Mouse (Mus musculus) hindbrain, embryonic 11.5 days (tissue): ENCODE results near the gene Kctd17. TPM values are rescaled to one million over a fixed set of nuclear protein-coding genes. Genes with fewer than 3 reads are reported as not detected.

Experiments used
- ATAC-seq: fragments of 200-750 bp; cut with Nextera tagmentation; 2 replicates; pipeline ENCODE4 v1.8.0; 2017; ENCODE audit warnings: mild to moderate bottlenecking, moderate TSS enrichment, moderate library complexity; ENCODE audit not compliant: low FRiP score
- DNase-seq: peaks from one replicate; pipeline ENCODE4 v3.0.0-alpha.2; 2015; ENCODE audit warnings: low spot score
- H3K27ac ChIP-seq: fragments of 300-500 bp; sonication (generic); 2 replicates; pipeline ENCODE4 v1.5.1; 2014; ENCODE audit warnings: mild to moderate bottlenecking, low read depth, low read length
- H3K27me3 ChIP-seq: fragments of 300-500 bp; sonication (generic); 2 replicates; pipeline ENCODE4 v1.6.1; 2014; ENCODE audit warnings: mild to moderate bottlenecking, low read length, moderate library complexity, mixed read lengths; ENCODE audit not compliant: control insufficient read depth, insufficient read depth
- H3K36me3 ChIP-seq: fragments of 300-500 bp; sonication (generic); 2 replicates; pipeline ENCODE4 v1.6.1; 2014; ENCODE audit warnings: mild to moderate bottlenecking, low read length, moderate library complexity, mixed read lengths; ENCODE audit not compliant: control insufficient read depth, insufficient read depth
- H3K4me1 ChIP-seq: fragments of 300-500 bp; sonication (generic); replicated peaks from 2 replicates; pipeline ENCODE4 v1.6.1; 2014; ENCODE audit warnings: low read length, mixed read lengths; ENCODE audit not compliant: control insufficient read depth, insufficient read depth
- H3K4me2 ChIP-seq: fragments of 300-500 bp; sonication (generic); replicated peaks from 2 replicates; pipeline ENCODE4 v1.6.1; 2014; ENCODE audit warnings: mild to moderate bottlenecking, low read depth, low read length
- H3K4me3 ChIP-seq: fragments of 300-500 bp; sonication (generic); 2 replicates; pipeline ENCODE4 v1.5.1; 2014; ENCODE audit warnings: low read depth, low read length
- H3K9ac ChIP-seq: fragments of 300-500 bp; sonication (generic); 2 replicates; pipeline ENCODE4 v1.6.1; 2014; ENCODE audit warnings: low read depth, low read length
- H3K9me3 ChIP-seq: fragments of 300-500 bp; sonication (generic); 2 replicates; pipeline ENCODE4 v1.6.1; 2016; ENCODE audit warnings: low read length; ENCODE audit not compliant: control insufficient read depth
- WGBS: fragments of 180-500 bp; shearing (Covaris S2); extraction: QIAGEN DNeasy Blood & Tissue Kit; methylation state at CpG from one replicate; pipeline ENCODE4 v1.1.7; 2014; 5-methylcytosine and 5-hydroxymethylcytosine counted together
- polyA plus RNA-seq: library from polyadenylated mRNA; unstranded; fragments of >200 nt; fragmentation: Nextera tagmentation; extraction: Ambion mirVana; gene quantifications from 2 replicates; pipeline ENCODE4 v1.2.1, GENCODE M21; 2014

Kctd17 gene
- polyA plus RNA-seq, 1 experiment from 2014 or later, result 65.8 TPM

DNA sequence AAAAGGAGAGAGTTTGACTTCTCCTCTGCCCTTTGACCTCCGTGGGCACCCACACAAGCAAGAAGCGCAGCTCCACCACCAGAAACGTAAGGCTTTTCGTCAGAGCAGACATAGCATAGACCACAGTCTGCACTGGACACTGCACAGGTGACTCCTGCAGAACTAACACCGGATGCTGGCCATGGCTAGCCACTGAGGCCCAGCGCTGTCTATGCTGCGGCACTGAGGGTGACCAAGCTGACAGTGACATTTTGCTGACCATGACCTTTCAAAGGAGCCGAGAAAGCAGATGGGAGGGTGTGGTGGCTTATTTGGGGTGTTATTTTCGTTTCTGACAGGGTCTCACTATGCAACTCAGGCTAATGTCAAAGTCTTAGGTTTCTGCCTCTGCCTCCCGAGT is 28.8 kb downstream of the Kctd17 start:
- no peaks in the 10 kb centered on the region for H3K36me3 ChIP-seq
- no peak for DNase-seq
- no peaks in the 10 kb centered on the region for H3K9me3 ChIP-seq
- ATAC-seq, result no peak
- 75% methylated on average over 10 of the region's 10 CpGs for WGBS
- H3K9ac ChIP-seq, result no peak overlapping the region
- no peaks in the 10 kb centered on the region for H3K4me1 ChIP-seq
- no peak overlapping the region for H3K4me3 ChIP-seq
- no peak overlapping the region for H3K4me2 ChIP-seq
- H3K27ac ChIP-seq, result no peak overlapping the region
- H3K27me3 ChIP-seq, result no peaks in the 10 kb centered on the region

DNA sequence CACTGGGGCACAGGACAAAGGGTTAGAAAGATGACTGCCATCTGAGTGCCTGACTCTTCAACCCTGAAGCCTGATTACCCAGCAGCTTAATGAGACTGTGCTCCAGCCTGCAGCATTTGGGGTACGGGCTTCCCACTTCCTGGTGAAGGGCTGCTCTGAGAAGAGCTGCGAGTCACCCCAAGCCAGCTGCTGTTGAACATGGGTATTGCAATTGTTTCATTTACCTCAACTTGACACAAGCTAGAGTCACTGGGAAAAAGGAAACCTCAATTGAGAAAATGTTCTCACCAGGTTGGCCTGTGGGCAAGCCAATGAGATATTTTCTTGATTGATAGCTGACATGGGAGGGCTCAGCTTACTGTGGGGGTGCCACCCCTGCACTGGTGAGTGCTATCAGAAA is 34.6 kb downstream of the Kctd17 start:
- 83% methylated on average over 2 of the region's 2 CpGs for WGBS
- ATAC-seq (no peak), DNase-seq (no peak)
- no peak overlapping the region for H3K9ac ChIP-seq
- no peak overlapping the region for H3K4me2 ChIP-seq
- no peaks in the 10 kb centered on the region for H3K27me3 ChIP-seq
- H3K4me1 ChIP-seq, result no peaks in the 10 kb centered on the region
- no peak overlapping the region for H3K4me3 ChIP-seq
- H3K36me3 ChIP-seq, result no peaks in the 10 kb centered on the region
- no peaks in the 10 kb centered on the region for H3K9me3 ChIP-seq
- no peak overlapping the region for H3K27ac ChIP-seq

DNA sequence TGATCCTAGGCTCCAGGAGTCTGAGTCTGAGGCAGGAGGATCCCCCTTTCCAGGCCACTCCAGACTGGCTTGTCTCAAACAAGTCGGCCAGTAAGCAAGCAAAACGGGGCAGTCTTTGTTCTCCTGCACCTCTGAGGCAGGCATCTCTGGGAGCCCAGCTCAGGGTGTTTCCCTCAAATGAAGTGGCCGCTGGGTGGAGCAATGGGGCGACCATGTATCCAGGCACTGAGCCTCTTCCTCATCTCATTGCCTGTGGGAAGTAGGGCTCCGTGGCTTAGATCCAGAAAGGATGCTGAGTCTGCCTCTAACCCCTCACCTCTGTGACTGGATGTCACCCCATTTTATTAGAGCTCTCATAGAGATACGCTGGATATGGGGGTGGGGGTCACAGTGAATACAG is 38.4 kb downstream of the Kctd17 start:
- no peak overlapping the region for H3K4me2 ChIP-seq
- no peak overlapping the region for H3K9ac ChIP-seq
- no peaks in the 10 kb centered on the region for H3K36me3 ChIP-seq
- ATAC-seq (no peak), DNase-seq (peak; percentile 30)
- H3K27me3 ChIP-seq, result no peaks in the 10 kb centered on the region
- WGBS, result 32% methylated on average over 6 of the region's 6 CpGs
- no peak overlapping the region for H3K4me3 ChIP-seq
- no peaks in the 10 kb centered on the region for H3K9me3 ChIP-seq
- H3K27ac ChIP-seq, result no peak overlapping the region
- H3K4me1 ChIP-seq, result no peaks in the 10 kb centered on the region

DNA sequence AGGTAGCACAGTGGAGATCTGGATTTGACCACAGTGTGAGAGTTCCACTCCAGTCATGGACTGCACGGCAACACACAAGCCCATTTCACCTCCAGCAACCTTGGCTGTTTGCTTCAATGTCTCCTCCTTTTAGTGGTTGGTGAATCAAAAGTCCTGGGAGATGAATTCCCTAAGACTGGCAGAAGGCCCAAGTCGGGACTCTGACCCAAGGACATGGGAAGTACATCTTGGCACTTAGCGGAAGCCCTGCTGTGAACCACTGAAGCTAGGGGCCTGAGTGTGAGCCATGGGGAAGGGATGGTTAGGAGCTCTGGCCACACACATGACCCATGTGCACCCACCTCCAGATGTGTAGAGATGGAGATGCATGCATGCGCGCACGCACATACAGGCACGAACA is 39.2 kb downstream of the Kctd17 start:
- no peak overlapping the region for H3K27ac ChIP-seq
- WGBS, result 96% methylated on average over 7 of the region's 7 CpGs
- ATAC-seq, result no peak
- no peak overlapping the region for H3K9ac ChIP-seq
- no peaks in the 10 kb centered on the region for H3K36me3 ChIP-seq
- no peak overlapping the region for H3K4me2 ChIP-seq
- DNase-seq, result no peak
- H3K27me3 ChIP-seq, result no peaks in the 10 kb centered on the region
- H3K4me3 ChIP-seq, result no peak overlapping the region
- H3K4me1 ChIP-seq, result no peaks in the 10 kb centered on the region
- no peaks in the 10 kb centered on the region for H3K9me3 ChIP-seq

DNA sequence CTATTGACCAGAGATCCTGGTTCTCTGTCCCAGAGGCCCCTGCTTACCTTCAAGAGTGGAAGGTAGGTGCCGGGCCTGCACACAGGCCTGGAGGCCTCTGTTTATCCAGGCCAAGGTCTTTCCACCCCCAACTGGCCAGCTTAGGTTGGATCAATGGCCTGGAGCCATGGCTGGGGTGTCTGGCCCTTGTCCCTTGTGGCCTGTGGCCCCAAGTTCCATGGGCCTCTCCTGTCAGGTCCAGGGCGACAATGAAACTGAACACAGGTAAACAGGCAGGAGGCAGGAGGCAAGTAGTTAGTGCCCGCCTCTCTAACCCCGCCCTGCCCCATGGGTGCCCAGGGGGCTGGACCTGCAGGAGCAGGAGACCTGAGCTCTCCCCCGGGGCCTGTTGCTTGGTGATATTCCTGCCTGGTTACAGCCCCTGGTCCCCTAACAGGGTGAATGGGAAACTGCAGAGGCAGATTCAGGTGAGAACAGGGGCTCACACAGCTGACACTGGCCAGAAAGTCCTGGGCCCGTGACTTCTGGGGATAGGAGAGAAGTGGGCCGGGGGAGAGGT is 40.1 kb downstream of the Kctd17 start, which contains the start of gene Tmprss6:
Gene Tmprss6, minus strand, starts transcription at position 256 of the 559 bp plus-strand sequence.
- no peak within 1 kb of the TSS for H3K4me2 ChIP-seq
- no peaks in the 10 kb centered on the region for H3K36me3 ChIP-seq
- WGBS, result 72% methylated on average over 7 of the region's 7 CpGs
- H3K27ac ChIP-seq, result no peak within 1 kb of the TSS
- no peak within 1 kb of the TSS for H3K4me3 ChIP-seq
- H3K4me1 ChIP-seq, result no peaks in the 10 kb centered on the region
- DNase-seq (no peak), ATAC-seq (no peak)
- H3K9ac ChIP-seq, result no peak within 1 kb of the TSS
- H3K9me3 ChIP-seq, result no peaks in the 10 kb centered on the region
- no peaks in the 10 kb centered on the region for H3K27me3 ChIP-seq

DNA sequence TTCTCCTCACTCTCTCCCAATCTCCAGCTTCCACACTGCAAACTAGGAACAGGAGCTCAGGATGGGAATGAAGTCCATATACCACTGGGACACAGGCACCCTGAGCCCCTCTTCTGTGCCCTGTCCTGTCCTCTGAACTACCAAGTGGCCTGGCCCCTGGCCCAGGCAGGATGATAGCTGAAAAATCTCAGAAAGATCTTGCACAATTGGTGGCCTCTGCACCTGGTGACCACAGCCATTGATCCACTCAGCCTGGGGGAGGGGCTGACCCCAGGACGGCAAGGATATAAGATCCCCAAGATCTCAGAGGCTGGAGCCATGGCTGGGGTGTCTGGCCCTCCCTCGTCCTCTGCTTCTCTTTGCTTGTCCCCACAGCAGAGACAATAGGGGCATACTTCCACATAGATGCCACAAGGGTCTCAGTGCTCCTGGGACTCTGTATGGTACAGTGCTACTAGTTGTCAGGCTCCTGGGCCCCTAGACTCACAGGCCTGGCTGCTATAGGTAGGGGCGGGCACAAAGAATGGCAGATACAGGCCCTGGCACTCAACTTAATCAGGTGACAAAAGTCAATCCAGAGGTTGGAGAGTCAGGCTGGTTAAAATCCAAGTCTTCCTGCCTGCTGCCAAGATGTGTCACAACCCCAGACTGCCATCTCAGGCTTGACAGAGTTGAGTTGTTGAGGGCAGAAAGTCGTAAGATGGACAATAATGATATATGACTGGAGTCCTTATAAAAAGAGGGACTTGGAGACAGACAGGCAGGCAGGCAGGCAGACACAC is 42.3 kb downstream of the Kctd17 start:
- Histone ChIP-seq H3K27ac (no peak overlapping the region), H3K4me1 (no peaks in the 10 kb centered on the region), H3K4me3 (no peak overlapping the region), H3K9me3 (no peaks in the 10 kb centered on the region), H3K4me2 (no peak overlapping the region), H3K36me3 (no peaks in the 10 kb centered on the region), H3K9ac (no peak overlapping the region), H3K27me3 (no peaks in the 10 kb centered on the region)
- DNase-seq, result no peak
- no peak for ATAC-seq
- WGBS, result 70% methylated on average over 4 of the region's 4 CpGs

DNA sequence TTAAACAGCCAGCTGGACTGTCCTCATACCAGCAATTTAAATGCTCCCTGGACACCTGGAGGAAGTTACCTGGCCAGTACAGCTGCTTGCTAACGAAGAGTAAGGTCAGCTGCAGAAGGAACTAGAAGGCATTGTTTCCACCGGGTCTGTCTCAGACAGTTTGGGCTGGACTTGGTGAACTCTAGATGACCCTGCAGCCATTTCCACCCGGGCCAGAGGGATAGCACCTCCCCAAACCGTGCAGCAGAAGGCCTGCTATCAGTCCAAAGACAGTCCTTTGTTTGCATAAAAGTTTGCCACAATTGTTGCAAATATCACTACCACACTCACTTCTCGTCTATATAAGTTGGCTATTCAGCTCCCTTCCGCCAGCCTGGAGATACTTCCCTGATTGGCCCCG is 43.5 kb downstream of the Kctd17 start:
- H3K27me3 ChIP-seq, result no peaks in the 10 kb centered on the region
- H3K36me3 ChIP-seq, result no peaks in the 10 kb centered on the region
- H3K27ac ChIP-seq, result no peak overlapping the region
- ATAC-seq (no peak), DNase-seq (no peak)
- H3K9ac ChIP-seq, result no peak overlapping the region
- H3K9me3 ChIP-seq, result no peaks in the 10 kb centered on the region
- H3K4me1 ChIP-seq, result no peaks in the 10 kb centered on the region
- no peak overlapping the region for H3K4me2 ChIP-seq
- no peak overlapping the region for H3K4me3 ChIP-seq
- 52% methylated on average over 7 of the region's 7 CpGs for WGBS

DNA sequence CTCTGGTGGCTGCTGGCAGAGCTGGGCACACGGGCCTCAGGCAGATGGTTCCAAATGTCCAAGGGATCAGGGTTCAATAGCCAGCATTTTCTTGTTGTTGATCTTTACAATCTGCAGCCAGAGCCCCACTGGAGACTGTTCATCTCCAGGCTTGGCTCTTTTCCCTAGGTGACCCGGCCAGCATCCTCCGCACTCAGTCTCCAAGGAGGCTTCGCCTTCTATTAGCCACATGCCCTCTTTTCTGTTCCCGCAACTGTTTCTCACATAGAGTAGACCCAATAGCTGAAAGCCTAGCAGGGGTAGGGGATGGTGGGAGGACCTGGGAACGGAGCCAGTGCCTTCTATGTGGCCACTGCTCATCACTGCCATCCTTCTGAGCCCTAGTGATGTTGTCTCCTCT is 45.1 kb downstream of the Kctd17 start:
- DNase-seq, result no peak
- Histone ChIP-seq H3K27ac (no peak overlapping the region), H3K36me3 (no peaks in the 10 kb centered on the region), H3K4me2 (no peak overlapping the region), H3K27me3 (no peaks in the 10 kb centered on the region), H3K9ac (no peak overlapping the region), H3K4me3 (no peak overlapping the region), H3K4me1 (no peaks in the 10 kb centered on the region), H3K9me3 (no peaks in the 10 kb centered on the region)
- ATAC-seq, result no peak
- WGBS, result 83% methylated on average over 6 of the region's 6 CpGs

DNA sequence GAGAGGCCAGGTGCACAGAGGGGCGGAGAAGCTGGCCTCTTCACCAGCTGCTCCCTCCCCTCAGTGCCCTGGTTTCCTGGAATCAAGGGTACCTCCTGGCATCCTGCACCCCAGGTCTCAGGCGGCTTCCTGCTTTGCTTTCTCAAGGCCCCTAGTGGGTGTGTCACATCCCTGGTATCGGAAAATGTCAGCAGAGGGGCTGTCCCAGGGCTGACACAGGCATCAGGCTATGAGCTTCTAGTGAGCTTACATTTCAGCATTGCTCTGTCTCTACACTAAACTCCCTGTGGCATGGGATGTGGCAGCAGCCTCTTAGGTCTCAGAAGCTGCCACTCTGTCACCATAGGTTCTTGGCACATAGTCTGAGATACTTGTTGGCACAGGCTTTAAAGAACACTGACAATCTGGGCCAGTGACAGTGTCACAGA is 47.3 kb downstream of the Kctd17 start:
- H3K9ac ChIP-seq, result no peak overlapping the region
- ATAC-seq, result no peak

More for the DNA sequence above, 47.3 kb downstream of the Kctd17 start:
- H3K4me2 ChIP-seq, result no peak overlapping the region
- no peak overlapping the region for H3K27ac ChIP-seq
- no peaks in the 10 kb centered on the region for H3K4me1 ChIP-seq
- no peak for DNase-seq
- no peaks in the 10 kb centered on the region for H3K9me3 ChIP-seq
- 63% methylated on average over 3 of the region's 3 CpGs for WGBS
- no peaks in the 10 kb centered on the region for H3K36me3 ChIP-seq
- no peaks in the 10 kb centered on the region for H3K27me3 ChIP-seq
- no peak overlapping the region for H3K4me3 ChIP-seq
